Mouse (Mus musculus) ES-Bruce4 (cell line): ENCODE results near the gene Dpy19l3.

Source experiments
- CTCF ChIP-seq: IDR thresholded peaks from one replicate; pipeline ENCODE4 v1.8.1; 2011; ENCODE audit warnings: low read depth, low read length
- EP300 ChIP-seq: IDR thresholded peaks from 2 replicates; pipeline ENCODE4 v1.6.1; 2011; ENCODE audit warnings: low read depth, low read length; ENCODE audit not compliant: insufficient read depth
- POLR2A ChIP-seq: IDR thresholded peaks from one replicate; pipeline ENCODE4 v1.8.1; 2011; ENCODE audit warnings: low read length; ENCODE audit not compliant: insufficient read depth

DNA sequence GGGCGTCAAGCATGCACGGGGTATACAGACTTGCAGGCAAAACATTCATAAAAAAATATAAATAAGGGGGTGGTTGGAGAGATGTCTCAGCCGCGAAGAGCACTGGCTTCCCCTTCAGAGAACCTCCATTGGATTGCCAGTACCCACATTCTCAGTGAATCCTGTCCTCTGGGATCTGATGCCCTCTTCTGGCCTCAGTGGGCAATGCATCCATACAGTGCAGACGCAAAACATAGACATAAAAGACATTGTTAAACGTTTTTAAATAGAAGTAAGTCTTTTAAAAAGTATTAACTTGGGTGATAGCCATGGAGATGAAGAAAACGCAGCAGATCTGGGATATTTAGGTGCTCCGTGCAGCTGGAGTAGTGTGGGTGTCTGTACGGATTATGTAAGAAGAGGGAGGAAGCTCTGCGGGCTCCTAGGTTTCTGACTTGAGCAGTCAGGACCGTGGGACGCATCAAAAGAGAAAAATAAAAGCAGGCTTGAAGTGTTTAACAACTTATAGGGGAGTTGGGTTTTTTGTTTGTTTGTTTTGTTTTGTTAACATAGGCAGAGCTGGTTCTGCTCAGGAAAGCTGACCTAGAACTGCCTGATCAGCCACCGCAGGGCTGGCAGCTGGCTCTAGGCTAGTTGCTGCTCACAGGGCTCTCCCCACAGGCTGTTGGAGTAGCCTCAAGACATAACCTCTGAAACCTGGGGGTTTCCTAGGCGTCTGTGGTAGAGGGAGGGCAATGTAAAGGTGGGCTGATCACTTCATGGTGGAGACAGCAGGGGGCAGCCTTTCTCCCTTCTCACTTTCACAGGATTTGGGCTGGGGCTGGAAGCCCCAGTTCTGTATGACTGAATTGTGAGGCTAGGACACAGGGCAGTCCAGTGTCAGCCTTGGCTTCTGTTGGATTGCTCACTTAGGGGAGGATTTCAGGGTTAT is 2.5 kb upstream of the Dpy19l3 start:
- TF ChIP-seq CTCF (peak; percentile 73), POLR2A (no peak), EP300 (no peak)
